Mouse (Mus musculus) cortical plate, adult 2 months (tissue): Measurements from ENCODE around the gene Nppc. TPM values are rescaled to one million over a fixed set of nuclear protein-coding genes. Genes with fewer than 3 reads are reported as not detected.

Experiments
- H3K27ac ChIP-seq: fragments of 200-500 bp; 2 replicates; pipeline ENCODE4 v1.5.1; 2012; ENCODE audit warnings: low read length, control low read depth, inconsistent platforms; ENCODE audit not compliant: insufficient read depth
- H3K4me1 ChIP-seq: fragments of 200-500 bp; 2 replicates; pipeline ENCODE4 v1.6.1; 2011; ENCODE audit warnings: low read length; ENCODE audit not compliant: control insufficient read depth, insufficient read depth
- H3K4me3 ChIP-seq: fragments of 200-500 bp; 2 replicates; pipeline ENCODE4 v1.5.1; 2011; ENCODE audit warnings: mild to moderate bottlenecking, low read length, control low read depth; ENCODE audit not compliant: insufficient read depth
- CTCF ChIP-seq: fragments of 200-500 bp; IDR thresholded peaks from 2 replicates; pipeline ENCODE4 v1.5.1; 2011; ENCODE audit warnings: mild to moderate bottlenecking, control low read depth, low read length; ENCODE audit not compliant: insufficient read depth; ENCODE audit errors: extremely low read depth
- POLR2A ChIP-seq: fragments of 200-500 bp; IDR thresholded peaks from 2 replicates; pipeline ENCODE4 v1.6.1; 2011; ENCODE audit warnings: mild to moderate bottlenecking, low read length, control low read depth; ENCODE audit not compliant: insufficient read depth; ENCODE audit errors: extremely low read depth
- polyA plus RNA-seq: library from polyadenylated mRNA; depleted of rRNA; stranded (reverse); fragments of >200 nt; gene quantifications from 2 replicates; pipeline ENCODE4 v1.2.3, GENCODE M21; 2012; rRNA removed

Gene Nppc
- 11.9 and 12.7 TPM in 2 replicates for polyA plus RNA-seq

GRCm38 (mm10) chr1:86670279-86671038 is at the start of gene Nppc:
Gene Nppc, minus strand, starts transcription at chr1:86670571.
- H3K4me1 ChIP-seq: no peaks in the 10 kb centered on the region
- peak within 1 kb of the TSS; percentile 50 for H3K4me3 ChIP-seq
- TF ChIP-seq POLR2A: peak; percentile 92
- TF ChIP-seq CTCF: peak; percentile 44
- no peak within 1 kb of the TSS for H3K27ac ChIP-seq

- TF ChIP-seq POLR2A (no peak), CTCF (no peak)
- peaks cover 2% of the 10 kb centered on the region; the same call in 1 of the 2 replicates for H3K4me1 ChIP-seq
- no peak overlapping the region for H3K27ac ChIP-seq
- no peak overlapping the region for H3K4me3 ChIP-seq
Observed at GRCm38 (mm10) chr1:86719391-86719790, 49.0 kb upstream of the Nppc start.

GRCm38 (mm10) chr1:86718190-86718589 is 47.8 kb upstream of the Nppc start:
- Histone ChIP-seq H3K4me3 (no peak overlapping the region), H3K4me1 (peaks cover 2% of the 10 kb centered on the region; the same call in 1 of the 2 replicates), H3K27ac (no peak overlapping the region)
- TF ChIP-seq POLR2A (no peak), CTCF (no peak)

- TF ChIP-seq CTCF (no peak), POLR2A (no peak)
- H3K27ac ChIP-seq: no peak overlapping the region
- H3K4me1 ChIP-seq: no peaks in the 10 kb centered on the region; the same call in 1 of the 2 replicates
- H3K4me3 ChIP-seq: no peak overlapping the region
Observed at GRCm38 (mm10) chr1:86713054-86713453, 42.7 kb upstream of the Nppc start.

GRCm38 (mm10) chr1:86712045-86712444 is 41.7 kb upstream of the Nppc start:
- no peaks in the 10 kb centered on the region for H3K4me1 ChIP-seq
- TF ChIP-seq CTCF: no peak
- no peak for TF ChIP-seq POLR2A
- no peak overlapping the region for H3K4me3 ChIP-seq
- H3K27ac ChIP-seq: no peak overlapping the region

GRCm38 (mm10) chr1:86709546-86709945 is 39.2 kb upstream of the Nppc start:
- Histone ChIP-seq H3K27ac (no peak overlapping the region), H3K4me3 (no peak overlapping the region), H3K4me1 (0 out of 2 replicates have a peak, but pooled peaks cover 2% of the 10 kb centered on the region)
- TF ChIP-seq POLR2A: no peak
- no peak for TF ChIP-seq CTCF

- Histone ChIP-seq H3K4me1 (0 out of 2 replicates have a peak, but pooled peaks cover 2% of the 10 kb centered on the region), H3K27ac (no peak overlapping the region), H3K4me3 (no peak overlapping the region)
- no peak for TF ChIP-seq CTCF
- TF ChIP-seq POLR2A: no peak
Observed at GRCm38 (mm10) chr1:86705461-86705860, 35.1 kb upstream of the Nppc start.

GRCm38 (mm10) chr1:86703965-86704326 is 33.6 kb upstream of the Nppc start:
- H3K4me1 ChIP-seq: 0 out of 2 replicates have a peak, but pooled peaks cover 2% of the 10 kb centered on the region
- H3K4me3 ChIP-seq: peak overlapping the region; percentile 59
- peak overlapping the region; percentile 87; the same call in 1 of the 2 replicates for H3K27ac ChIP-seq
- no peak for TF ChIP-seq CTCF
- TF ChIP-seq POLR2A: no peak

- peak within 1 kb of the TSS; percentile 59 for H3K4me3 ChIP-seq
Observed at GRCm38 (mm10) chr1:86703300-86703964, 33.1 kb upstream of the Nppc start, which contains the start of gene Dis3l2. Gene Dis3l2, plus strand, starts transcription at chr1:86703808.

More at GRCm38 (mm10) chr1:86703300-86703964, 33.1 kb upstream of the Nppc start, which contains the start of gene Dis3l2:
- Histone ChIP-seq H3K4me1 (0 out of 2 replicates have a peak, but pooled peaks cover 2% of the 10 kb centered on the region), H3K27ac (peak within 1 kb of the TSS; percentile 87)
- TF ChIP-seq POLR2A (peak; percentile 36; the same call in 1 of the 2 replicates), CTCF (no peak)
